ENCODE assay signal across 21 mouse cellular contexts in the genomic region with DNA sequence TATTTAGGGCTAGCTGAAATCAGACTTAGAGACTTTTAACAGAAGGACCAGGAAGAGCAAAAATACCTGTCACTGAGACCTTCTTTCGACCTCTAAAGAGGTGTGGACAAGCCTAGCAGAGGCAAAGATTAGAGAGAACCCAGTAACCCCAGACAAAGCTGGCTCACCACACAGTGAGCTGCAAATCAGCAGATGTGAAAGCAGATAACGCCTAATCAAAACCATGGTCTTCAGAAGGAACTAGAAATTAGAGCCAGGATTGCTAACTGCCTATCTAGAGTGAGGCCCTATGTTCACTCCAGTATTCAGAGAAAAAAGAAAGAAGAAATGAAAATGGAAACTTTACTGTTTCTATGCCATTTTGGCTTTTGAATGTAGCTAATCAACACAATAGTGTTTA. TPM values are rescaled to one million over a fixed set of nuclear protein-coding genes. Genes with fewer than 3 reads are reported as not detected.
"Had no signal": no experiment of that assay in that cellular context is flagged by ENCODE, and none has a peak within 500 bp of the region (broad histone marks: within the 10 kb centered on the region; RNA-seq: fewer than 3 reads in every experiment).

No protein-coding gene starts in this region.

- DNase-seq: kidney, postnatal 10 days; kidney, postnatal 4 days; left cerebral cortex, postnatal 4 days; liver, embryonic 13.5 days; lung, embryonic 14.5 days; lung, postnatal 10 days; lung, postnatal 4 days; right cerebral cortex, postnatal 14 days; thymus, adult 2 months; thymus, postnatal 25 days had no signal

- H3K4me3 ChIP-seq: layer of hippocampus, adult 2 months; limb, embryonic 13.5 days; liver, embryonic 13.5 days; midbrain, embryonic 13.5 days; stomach, embryonic 15.5 days had no signal

- H3K9me3 ChIP-seq: limb, embryonic 13.5 days; liver, embryonic 13.5 days; midbrain, embryonic 13.5 days; stomach, embryonic 15.5 days had no signal

- H3K4me1 ChIP-seq: limb, embryonic 13.5 days; midbrain, embryonic 13.5 days; stomach, embryonic 15.5 days had no signal

- H3K27me3 ChIP-seq: limb, embryonic 13.5 days; liver, embryonic 13.5 days; midbrain, embryonic 13.5 days; stomach, embryonic 15.5 days had no signal

- H3K4me2 ChIP-seq: limb, embryonic 13.5 days; liver, embryonic 13.5 days; lung, embryonic 14.5 days; midbrain, embryonic 13.5 days; stomach, embryonic 15.5 days had no signal

- ATAC-seq: midbrain, embryonic 13.5 days had no signal

- H3K27ac ChIP-seq: layer of hippocampus, adult 2 months; limb, embryonic 13.5 days; liver, embryonic 13.5 days; midbrain, embryonic 13.5 days; stomach, embryonic 15.5 days had no signal

- H3K9ac ChIP-seq: limb, embryonic 13.5 days; liver, embryonic 13.5 days; lung, embryonic 14.5 days; midbrain, embryonic 13.5 days; stomach, embryonic 15.5 days had no signal

RNA-seq across cellular contexts. Expression of gene Gm43191, which starts 38.7 kb away (rescaled TPM):
- total RNA-seq: layer of hippocampus, adult 2 months; layer of hippocampus, postnatal 10 days; midbrain, postnatal 0 days had no signal
- polyA plus RNA-seq: kidney, embryonic 14.5 days; limb, embryonic 13.5 days; liver, embryonic 13.5 days; lung, embryonic 14.5 days; midbrain, embryonic 13.5 days; midbrain, postnatal 0 days; neural tube, embryonic 14.5 days; spleen, adult 2 months; stomach, embryonic 15.5 days; testis, adult 2 months; thymus, adult 2 months; urinary bladder, adult 2 months had no signal
